Mouse (Mus musculus): ENCODE results near the gene Ccdc85b.

The Ccdc85b gene

DNA sequence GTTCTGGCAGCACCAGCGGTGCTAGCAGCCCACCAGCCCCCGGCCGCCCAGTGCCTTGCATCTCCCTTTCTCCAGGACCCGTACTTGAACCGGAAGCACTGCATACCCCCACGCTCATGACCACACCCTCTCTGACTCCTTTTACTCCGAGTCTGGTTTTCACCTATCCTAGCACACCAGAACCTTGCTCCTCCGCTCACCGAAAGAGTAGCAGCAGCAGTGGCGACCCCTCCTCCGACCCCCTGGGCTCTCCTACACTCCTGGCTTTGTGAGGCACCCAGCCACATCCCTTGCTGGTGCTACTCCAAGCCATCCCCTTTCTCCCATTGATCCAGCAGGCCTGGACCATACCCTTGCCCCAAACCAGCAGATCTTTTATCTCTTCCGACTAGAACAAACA is 2.7 kb downstream of the Ccdc85b start:
- DNase-seq, result no peak

DNA sequence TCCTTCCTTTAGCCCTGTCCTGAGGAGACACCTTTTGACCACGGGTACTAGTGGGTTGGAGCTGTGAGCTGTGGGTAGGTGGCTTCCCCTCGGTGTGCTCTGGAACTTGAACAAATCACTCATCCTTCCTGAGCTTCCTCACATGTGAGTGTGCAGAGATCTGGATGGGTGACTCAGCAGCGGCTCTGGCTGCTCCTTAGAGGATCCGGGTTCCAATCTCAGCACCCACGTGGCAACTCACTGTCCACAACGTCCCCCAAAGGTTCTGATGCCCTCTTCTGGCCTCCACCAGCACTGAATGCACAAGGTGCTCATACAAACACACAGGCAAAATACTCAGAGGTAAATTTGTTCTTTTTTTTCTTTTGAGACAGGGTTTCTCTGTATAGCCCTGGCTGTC is 5.9 kb downstream of the Ccdc85b start:
- no peak for DNase-seq

DNA sequence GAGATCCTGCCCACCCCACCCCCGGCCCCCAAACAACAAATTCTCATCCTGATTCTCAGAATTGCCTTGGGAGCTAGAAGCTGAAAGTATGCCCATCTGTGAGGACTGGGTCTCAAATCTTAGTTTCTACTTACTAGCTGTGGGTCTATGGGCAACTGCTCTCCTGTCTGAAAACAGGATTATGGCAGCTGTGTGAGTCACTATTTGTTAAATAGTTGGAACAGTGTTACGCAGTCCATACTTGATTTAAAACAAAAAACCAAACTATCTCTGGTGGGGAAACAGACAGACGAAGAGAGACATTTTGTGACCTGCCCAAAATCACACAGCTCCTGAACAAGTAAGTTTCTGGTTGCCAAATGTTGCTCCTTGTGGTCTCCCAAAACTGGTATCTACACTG is 8.0 kb downstream of the Ccdc85b start:
- DNase-seq, result no peak

DNA sequence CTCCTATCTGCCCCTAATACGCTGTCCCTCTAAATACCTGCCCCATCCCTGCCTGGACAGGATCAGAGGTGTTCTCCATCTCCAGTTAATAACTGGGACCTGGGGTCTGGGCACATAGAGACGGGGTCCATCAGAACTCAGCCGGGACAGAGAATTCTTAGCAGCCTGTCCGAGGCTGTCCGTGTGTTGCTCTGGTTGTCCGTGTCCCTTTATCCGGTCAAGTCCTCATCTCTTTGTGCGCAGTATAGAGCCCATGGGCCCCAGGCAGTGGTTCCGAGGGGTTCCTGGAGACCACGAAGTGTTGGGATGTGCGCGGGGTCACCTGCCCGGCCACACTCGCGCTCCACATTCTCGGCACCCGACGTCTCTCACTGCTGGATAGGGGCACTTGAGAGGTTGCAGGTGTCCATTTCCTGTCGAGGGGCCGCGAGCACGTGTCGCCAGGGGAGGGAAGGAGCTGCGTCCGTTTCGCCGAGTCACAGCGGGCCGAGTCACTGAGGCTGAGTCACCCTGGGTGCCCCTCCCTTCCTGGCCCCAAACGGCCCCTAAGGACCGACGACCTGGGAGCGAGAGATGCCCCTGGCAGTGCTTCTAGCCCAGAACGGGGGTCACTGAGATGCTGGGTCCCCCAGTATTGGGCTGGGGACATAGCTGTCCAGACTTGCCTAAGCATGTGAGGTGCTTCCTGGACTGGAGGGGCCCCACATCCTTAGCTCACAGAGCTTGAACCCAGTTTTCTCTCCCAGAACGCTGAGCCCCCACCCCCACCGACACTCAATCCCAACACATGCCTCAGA is 9.1 kb downstream of the Ccdc85b start:
- no peak for DNase-seq

DNA sequence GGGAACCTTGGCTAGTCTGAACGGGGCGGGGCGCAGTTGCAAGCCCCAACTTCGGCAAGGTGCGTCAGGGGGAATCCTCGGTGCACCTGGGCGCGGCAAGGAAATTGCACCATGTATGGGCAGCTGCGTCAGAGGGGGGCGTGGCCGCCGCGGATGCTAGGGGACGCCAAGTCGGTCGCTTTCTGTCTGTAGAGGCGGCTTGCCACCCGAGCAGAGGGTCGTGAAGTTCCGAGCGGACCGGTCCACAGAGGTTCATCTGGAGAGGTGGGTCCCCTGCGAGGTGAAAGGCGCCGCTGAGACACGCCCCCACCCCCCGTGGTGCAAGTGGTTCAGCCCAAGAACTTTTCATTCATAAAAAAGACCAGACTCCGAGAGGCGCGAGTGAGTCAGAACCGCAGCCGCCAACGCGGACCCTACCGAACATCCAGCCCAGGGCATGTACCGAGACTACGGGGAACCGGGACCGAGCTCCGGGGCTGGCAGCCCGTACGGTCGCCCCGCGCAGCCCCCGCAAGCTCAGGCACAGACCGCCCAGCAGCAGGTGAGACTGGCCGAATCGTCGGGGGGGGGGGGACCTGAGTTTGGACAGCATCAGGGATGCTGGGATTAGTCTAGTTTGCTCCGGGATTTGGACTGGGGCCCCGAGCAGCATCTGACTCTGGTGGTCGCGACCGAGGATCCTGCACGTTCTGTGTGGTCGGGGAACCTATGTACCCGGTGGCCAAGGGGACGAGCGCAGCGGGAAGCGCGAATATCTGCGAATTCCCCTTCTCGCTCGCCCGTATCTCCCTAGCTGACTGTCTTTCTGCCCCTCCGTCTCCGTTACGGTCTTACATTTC is 10.0 kb downstream of the Ccdc85b start, which contains the start of gene Fosl1:
Gene Fosl1 (plus strand): TSS at position 33 of the 839 bp plus-strand sequence.
- DNase-seq, result peak; percentile 85

DNA sequence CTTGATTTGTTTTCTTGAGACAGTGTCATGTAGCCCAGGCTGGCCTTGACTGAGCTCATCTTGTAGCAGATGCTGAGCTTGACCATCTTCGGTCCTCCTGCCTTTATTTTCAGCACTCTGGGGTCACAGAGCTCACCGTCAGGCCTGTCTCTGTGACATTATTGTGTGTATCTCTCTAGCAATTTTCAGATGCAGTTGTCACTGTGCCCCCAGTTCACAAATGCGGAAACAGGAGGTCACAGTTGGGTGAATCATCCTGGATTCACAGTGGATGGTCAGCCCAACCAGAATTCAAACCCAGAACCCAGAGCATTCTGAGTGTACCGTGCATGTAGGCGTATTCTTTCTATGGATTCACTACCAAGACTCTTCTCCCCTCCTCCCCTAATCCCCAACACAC is 11.9 kb downstream of the Ccdc85b start:
- no peak for DNase-seq

DNA sequence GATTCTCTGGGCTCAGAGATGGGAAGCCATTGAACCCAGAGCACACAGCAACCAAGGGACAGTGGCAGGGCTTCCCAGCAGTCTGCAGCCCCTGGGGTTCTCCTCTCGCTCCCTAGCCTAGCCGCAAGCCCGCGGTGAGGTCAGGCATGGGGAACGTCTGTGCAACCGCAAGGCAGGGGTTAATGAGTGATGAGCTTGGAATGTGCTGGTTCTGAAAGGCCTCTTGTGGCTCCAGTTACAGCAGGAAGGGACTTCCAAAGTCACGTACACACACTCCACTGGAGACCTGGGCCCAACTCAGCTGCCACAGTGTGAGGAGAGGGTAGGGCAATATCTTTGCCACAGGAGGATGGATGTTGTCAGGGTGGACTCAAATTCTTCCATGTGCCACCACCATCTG is 12.7 kb downstream of the Ccdc85b start:
- no peak for DNase-seq

DNA sequence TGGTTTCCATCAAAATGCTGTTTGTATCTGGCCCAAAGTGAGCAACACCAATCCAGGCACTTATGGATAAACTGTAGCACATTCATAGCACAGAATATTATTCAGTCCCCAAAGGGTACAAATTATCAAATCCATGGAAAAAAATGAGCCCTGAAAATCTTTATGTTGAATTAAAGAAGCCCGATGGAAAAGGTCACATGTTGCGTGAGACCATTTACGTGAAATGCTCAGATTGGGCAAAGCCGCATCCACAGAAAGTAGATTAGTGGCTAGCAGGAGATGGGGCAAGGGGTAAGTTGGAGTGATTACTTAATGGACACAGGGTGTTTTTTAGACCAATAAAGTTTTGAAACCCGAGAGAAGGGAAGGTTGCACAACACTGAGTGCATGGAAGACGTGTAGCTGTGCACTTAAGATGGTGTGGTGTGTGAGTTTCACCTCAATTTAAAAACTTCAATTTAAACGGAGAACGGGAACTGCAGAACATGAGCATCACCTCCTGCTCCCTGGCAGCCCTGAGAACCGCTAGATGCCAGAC is 13.3 kb downstream of the Ccdc85b start:
- no peak for DNase-seq

DNA sequence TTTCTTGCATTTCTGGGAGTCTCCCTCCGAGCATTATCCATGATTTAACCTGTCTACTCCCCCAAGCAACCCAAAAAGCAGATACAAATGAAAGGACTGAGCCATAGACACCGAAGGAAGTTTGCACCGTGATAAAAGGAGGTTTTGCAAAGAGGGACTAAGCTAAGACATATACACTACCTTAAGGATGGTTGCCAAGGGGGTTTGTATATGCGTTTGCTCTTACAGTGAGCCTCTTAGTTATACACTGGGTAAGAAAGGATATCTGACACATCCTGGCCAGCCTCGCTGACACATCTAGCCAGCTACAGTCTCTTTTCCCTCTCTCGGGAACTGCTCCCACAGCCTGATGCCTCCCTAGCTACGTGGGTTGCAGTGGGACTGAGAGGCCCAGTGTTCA is 23.7 kb downstream of the Ccdc85b start:
- DNase-seq, result no peak

DNA sequence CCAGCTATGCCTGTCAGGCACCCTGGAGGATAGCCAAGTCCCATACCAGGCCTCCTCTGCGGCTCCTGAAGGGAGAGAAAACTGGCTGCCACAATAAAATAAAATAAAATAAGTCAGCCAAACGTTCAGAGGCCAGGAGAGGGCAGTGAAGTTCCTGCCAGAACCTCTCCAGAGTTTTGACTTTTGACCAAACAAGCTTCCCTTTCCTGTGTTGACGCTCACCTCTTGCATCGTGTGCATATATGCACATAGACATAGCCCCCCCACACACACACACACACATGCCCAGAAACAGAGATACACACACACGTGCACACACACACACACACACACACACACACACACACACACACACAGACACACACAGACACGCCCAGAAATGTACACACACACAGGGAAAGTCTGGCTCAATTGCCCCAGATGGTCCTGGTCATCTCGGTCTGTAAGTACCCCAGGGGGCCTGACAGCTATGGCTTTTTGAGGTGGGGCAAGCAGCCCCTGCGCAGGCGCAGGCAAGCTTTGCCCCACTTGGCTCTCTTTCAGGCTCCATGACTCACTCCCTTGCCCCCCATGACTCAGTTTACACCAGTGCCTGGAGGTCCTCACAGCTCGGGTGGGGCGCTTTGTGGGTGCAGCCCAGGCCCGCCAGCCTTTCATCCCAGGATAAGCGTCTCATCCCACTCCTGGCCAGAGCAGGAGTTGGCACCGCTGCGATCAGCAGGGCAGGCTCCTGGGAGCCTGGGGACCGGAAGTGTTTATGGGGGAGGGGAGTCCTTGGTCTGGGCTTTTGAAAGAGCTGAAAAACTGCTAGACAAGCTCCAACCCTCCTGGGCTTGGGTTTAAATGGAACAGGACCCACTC is 24.5 kb downstream of the Ccdc85b start:
- DNase-seq, result peak; percentile 77

DNA sequence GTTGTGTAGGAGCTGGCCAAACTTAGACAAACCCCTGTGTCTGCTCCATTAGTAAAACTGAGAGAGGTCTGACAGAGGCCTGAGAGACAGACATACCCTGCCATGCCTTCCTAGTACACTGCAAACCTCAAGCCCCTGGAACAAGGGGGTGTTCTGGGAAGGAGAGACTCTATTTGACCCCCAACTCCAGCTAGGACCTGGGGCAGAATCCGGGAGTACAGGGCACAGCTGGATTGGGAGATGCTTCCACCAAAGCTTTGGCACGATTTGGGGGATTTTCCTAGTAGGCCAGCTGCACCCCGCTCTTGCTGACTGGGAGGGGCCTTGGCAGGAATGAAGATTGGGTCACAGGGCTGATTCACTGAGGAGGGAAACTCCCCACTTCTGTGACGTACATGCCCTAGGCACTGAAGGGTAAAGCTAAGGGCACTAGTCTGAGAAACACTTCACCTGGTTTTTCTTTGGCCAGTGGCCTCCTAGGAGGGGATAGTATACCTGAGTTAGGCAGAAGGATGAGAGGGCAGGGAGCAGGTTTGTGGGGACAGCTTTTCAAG is 25.7 kb downstream of the Ccdc85b start:
- DNase-seq, result no peak

DNA sequence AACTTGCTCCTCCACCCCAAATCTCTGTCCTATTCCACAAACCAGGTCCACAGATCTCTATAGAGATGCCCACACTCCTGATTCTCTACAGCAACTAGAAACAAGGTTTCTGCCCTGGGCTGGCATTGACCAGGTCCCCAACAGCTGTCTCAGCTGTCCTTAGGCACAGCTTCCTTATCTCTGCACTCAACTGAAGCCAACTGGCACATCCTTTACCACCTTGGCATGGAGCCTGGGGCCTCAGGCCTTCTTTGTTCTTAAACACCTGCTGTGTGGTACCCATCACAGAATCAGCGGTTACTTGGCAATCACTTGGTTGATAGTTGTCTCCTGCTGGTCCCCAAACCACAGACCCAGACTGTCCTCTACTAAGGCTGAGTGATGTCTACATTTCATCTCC is 27.3 kb downstream of the Ccdc85b start:
- no peak for DNase-seq

DNA sequence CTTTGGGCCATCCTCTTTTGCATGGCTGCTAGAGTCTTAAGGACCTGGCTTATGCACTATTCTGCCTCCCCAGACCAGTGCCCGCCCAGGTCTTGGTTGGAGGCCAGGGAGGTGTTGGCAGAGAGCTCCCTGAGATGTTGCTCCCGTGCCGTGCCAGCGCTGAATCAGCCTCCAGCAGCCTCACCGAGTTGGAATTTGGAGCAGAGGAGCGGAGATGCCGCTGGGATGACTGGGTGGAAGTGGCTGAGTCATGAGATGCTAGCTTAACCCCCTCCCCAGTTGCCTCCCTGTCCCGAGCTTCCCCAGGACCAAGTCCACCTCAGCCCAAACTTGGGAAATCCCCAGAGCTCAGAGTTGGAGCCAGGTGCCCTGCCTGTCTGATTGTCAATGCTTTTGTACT is 27.9 kb downstream of the Ccdc85b start:
- DNase-seq, result peak; percentile 74

DNA sequence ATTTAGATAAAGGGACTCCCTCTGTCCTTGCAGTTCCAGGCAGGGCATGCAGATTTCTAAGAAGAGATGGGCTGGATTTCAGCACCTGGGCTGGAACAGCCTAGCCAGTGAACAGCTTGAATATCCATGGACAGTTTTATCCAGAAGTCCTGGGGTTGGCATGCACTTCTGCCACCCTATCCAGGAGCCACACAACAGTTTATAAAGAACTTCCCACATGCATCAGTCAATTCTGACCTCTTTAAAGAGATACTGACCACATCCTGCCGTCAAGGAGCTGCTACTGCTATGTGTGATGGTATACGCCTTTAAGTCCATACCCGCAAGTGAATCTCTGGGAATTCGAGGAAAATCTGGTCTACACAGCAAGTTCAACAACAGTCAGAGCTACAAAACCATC is 28.5 kb downstream of the Ccdc85b start:
- no peak for DNase-seq

DNA sequence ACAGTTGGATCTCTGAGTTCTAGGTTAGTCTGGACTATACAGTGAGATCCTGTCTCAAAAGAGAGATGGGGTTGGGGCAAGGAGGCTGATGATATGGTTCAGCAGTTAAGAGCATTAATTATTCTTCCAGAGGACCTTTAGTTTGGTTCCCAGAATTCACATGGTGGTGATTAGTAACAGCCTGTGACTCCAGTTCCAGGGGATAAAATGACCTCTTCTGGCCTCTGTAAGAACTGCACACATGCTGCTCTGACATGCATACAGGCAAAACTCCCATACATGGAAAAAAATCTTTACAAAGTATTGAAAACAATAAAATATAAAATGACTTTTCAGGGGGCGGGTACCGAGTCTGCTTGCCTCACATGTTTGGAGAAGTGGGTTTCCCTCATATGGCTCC is 29.6 kb downstream of the Ccdc85b start:
- DNase-seq, result peak; percentile 53

DNA sequence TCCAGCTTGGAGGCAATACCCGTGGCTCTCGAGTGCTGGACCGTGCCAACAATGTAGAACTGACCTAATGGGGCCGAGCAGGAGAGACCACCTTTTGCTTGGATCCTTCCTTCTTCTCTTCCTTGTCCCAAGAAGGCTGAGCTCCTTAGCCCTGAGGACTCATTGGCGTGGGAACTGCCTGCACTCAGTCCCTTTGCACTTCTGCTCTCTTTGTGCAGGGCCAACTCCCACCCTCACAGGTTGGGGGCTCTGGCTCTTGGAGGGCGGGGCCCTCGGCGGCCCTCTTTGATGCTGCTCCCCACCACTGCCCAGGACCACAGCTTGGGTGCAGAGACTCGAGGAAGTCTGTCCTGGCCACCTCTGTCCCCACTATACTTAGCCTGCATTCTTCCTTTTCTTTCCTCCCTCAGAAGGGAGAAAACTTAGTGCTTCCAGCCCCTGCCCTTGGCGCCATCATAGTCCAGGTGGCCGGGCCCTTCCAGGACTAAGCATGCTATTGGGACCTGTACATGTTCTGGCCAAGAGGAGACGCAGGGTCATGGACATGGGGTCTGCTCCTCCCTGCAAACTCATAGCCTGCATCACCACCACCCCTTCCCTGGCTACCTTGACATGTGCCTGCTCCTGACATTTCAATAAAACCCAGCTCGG is 30.9 kb downstream of the Ccdc85b start:
- DNase-seq, result no peak

DNA sequence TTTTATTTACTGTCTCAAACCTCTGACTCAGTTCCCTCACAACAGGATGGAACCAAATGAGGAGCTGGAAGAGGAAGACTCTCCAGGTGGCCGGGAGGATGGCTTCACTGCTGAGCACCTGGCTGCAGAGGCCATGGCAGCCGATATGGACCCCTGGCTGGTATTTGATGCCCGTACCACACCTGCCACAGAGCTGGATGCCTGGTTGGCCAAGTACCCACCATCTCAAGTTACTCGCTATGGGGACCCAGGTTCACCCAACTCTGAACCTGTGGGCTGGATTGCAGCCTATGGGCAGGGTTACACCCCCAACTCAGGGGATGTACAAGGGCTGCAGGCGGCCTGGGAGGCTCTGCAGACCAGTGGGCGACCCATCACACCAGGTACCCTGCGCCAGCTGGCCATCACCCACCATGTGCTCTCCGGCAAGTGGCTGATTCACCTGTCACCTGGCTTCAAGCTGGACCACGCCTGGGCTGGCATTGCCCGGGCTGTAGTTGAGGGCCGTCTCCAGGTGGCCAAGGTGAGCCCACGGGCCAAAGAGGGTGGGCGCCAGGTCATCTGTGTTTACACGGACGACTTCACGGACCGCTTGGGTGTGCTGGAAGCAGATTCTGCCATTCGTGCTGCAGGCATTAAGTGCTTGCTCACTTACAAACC is 31.7 kb downstream of the Ccdc85b start:
- peak; percentile 44 for DNase-seq

DNA sequence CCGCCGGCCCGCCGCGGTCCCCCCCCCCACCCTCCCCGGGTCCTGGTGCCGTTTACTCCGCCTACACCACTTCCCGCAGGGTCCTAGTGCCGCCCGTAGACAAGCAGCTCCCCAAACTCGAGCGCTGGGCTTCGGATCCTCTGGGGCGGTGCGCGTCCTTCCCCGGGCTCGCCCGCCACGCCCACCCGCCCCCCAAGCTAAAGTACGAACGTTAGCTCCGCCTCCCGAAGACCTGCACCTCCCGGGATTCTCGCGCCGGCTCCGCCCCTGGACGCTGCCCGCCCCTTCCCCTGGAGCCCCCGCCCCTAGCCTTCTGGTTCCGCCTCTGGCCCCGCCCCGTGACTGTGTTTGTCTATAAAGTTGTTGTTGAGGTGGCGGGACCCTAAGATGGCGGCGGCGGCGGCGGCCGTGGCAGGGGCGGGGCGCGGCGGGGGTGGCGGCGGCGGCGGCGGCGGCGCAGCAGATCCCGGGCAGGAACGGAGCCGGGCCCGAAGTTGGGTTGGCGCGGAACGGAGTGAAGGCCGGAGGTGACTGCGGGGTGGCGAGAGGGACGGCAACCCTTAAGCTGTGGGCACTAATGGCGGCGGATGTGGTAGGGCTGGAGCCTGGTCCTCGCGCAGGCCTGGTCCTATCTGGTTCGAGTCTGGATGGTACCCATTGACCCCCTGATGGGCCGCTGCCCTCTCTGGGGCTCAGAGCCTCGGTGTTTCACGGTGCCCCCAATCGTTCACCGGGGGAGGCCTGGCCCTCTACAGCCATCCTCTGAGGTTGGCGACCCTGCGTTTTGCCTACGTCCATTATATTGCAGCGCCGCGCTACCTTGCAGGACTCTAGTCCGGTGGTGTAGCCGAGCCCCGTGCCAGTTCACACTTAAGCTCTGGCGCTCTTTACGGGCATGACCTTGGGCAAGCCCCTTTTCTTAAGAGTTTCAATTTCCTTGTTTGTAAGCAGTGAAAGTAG is 32.6 kb downstream of the Ccdc85b start, which contains the start of the genes Drap1 and AI837181:
Gene Drap1 (minus strand): TSS at position 198 of the 960 bp plus-strand sequence.
Gene AI837181 (plus strand): TSS at position 363 of the 960 bp plus-strand sequence.
- peak; percentile 98 for DNase-seq

DNA sequence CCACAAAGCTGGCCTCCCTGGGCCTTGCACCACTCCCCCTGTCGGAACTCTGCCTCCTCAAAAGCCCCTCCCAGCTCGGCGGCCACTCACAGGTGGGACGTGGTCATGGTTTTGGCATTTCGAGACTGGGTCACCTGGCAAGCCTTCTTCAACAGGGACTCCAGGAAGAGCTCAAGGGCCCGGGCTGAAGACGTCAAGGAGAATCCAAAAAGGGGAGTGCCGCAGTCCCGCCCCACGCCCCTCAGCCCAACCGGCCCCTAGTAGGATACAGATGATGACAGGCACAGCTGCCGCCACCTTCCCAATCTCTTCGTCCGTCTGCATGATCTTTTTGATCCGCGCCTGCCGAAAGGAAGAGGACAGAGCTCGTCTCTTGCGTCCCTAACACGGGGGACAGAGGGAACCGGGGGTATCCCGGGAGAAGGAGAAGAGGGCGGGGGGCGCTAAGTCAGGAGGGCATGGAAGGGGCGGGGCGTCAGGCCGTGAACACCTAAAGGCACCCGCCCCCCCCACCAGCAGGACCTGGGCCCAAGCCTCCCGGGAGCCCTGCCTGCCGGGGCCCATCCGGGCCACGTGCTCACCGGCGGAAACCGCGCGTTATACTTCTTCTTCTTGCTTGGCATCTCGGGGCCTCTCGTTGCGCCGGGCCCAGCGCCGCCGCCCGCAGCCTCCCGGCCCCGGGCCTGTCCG is 33.5 kb downstream of the Ccdc85b start:
- peak; percentile 90 for DNase-seq
